Mouse (Mus musculus) stomach, embryonic 14.5 days (tissue): ENCODE results near the gene Fads3. TPM values are rescaled to one million over a fixed set of nuclear protein-coding genes. Genes with fewer than 3 reads are reported as not detected.

Experiments
- ATAC-seq: fragments of 200-750 bp; cut with Nextera tagmentation; 2 replicates; pipeline ENCODE4 v1.8.0; 2017; ENCODE audit warnings: low read depth, moderate TSS enrichment; ENCODE audit not compliant: insufficient number of reproducible peaks, insufficient read depth, low FRiP score
- H3K27ac ChIP-seq: fragments of 300-500 bp; sonication (generic); 2 replicates; pipeline ENCODE4 v1.5.1; 2014; ENCODE audit warnings: mild to moderate bottlenecking, low read length, moderate library complexity, mixed read lengths
- H3K27me3 ChIP-seq: fragments of 300-500 bp; sonication (generic); 2 replicates; pipeline ENCODE4 v1.6.1; 2014; ENCODE audit warnings: low read length, control low read depth, mixed read lengths; ENCODE audit not compliant: control insufficient read depth, insufficient read depth
- H3K36me3 ChIP-seq: fragments of 300-500 bp; sonication (generic); 2 replicates; pipeline ENCODE4 v1.6.1; 2014; ENCODE audit warnings: mild to moderate bottlenecking, control low read depth, low read length, moderate library complexity, mixed read lengths; ENCODE audit not compliant: control insufficient read depth, insufficient read depth
- H3K4me1 ChIP-seq: fragments of 300-500 bp; sonication (generic); 2 replicates; pipeline ENCODE4 v1.6.1; 2014; ENCODE audit warnings: low read length, control low read depth, mixed read lengths; ENCODE audit not compliant: control insufficient read depth, insufficient read depth
- H3K4me2 ChIP-seq: fragments of 300-500 bp; sonication (generic); replicated peaks from 2 replicates; pipeline ENCODE4 v1.6.1; 2014; ENCODE audit warnings: low read depth, low read length, control low read depth
- H3K4me3 ChIP-seq: fragments of 300-500 bp; sonication (generic); 2 replicates; pipeline ENCODE4 v1.5.1; 2014; ENCODE audit warnings: low read depth, low read length, control low read depth
- H3K9ac ChIP-seq: fragments of 300-500 bp; sonication (generic); replicated peaks from 2 replicates; pipeline ENCODE4 v1.6.1; 2014; ENCODE audit warnings: low read depth, mild to moderate bottlenecking, control low read depth, low read length, moderate library complexity, mixed read lengths
- H3K9me3 ChIP-seq: fragments of 300-500 bp; sonication (generic); 2 replicates; pipeline ENCODE4 v1.6.1; 2016; ENCODE audit warnings: low read depth, low read length, control low read depth; ENCODE audit not compliant: control insufficient read depth
- WGBS: fragments of 180-500 bp; shearing (Covaris S2); extraction: QIAGEN DNeasy Blood & Tissue Kit; methylation state at CpG from one replicate; pipeline ENCODE4 v1.1.7; 2014; 5-methylcytosine and 5-hydroxymethylcytosine counted together
- polyA plus RNA-seq: library from polyadenylated mRNA; unstranded; fragments of >200 nt; fragmentation: Nextera tagmentation; extraction: Ambion mirVana; gene quantifications from 2 replicates; pipeline ENCODE4 v1.2.1, GENCODE M21; 2014

Fads3 gene
- polyA plus RNA-seq, 1 experiment from 2014 or later = 9.1 TPM

DNA sequence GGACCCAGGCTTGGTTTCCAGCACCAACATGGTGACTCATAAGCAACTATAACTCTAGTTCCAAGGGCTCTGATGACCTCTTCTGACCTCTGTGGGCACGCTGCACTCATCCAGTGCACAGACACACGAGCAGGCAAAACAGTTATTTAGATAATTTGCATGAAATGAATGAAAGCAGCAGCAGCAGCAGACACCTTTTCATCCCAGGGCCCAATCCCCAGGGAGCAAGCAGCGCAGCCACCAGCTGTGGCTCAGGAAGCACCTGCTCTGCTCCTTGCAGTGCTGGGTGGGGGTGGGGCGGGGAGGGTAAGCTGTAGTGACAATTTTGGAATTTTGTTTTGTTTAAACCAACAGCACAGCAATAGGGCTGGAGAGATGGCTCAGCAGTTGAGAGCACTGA, 30.5 kb downstream of the Fads3 start:
- Histone ChIP-seq H3K27me3 (no peaks in the 10 kb centered on the region), H3K9me3 (0 out of 2 replicates have a peak, but pooled peaks cover 2% of the 10 kb centered on the region), H3K4me3 (no peak overlapping the region), H3K9ac (no peak overlapping the region), H3K36me3 (peaks cover 76% of the 10 kb centered on the region), H3K27ac (no peak overlapping the region), H3K4me1 (no peaks in the 10 kb centered on the region), H3K4me2 (no peak overlapping the region)
- 85% methylated on average over 4 of the region's 4 CpGs for whole genome bisulfite sequencing
- ATAC-seq = no peak

DNA sequence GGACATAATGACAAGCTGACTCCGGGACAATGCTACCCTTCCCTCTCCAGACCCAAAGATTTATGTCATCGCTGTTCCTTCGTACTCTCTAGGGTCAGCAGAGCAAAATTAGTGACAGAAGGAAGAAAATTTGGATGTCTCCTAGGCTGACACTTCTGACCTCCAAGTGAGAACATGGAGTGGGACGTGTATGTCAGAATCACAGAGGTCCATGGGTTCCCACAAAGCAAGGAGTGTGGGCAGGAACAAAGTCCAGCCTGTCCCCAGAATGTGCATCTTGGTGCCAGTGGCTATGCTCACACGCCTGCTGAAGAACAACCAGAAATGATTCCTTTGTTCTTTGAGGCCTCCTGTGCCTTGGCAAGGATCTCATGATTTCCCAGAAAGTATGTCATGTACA, 31.8 kb downstream of the Fads3 start:
- no peaks in the 10 kb centered on the region for H3K4me1 ChIP-seq

GRCm38 (mm10) chr19:10078392-10078791, 37.0 kb downstream of the Fads3 start:
- H3K36me3 ChIP-seq = peaks cover 88% of the 10 kb centered on the region

More for the DNA sequence above, 31.8 kb downstream of the Fads3 start:
- 0 out of 2 replicates have a peak, but pooled peaks cover 2% of the 10 kb centered on the region for H3K9me3 ChIP-seq
- H3K27ac ChIP-seq = no peak overlapping the region
- no peaks in the 10 kb centered on the region for H3K27me3 ChIP-seq
- H3K36me3 ChIP-seq = peaks cover 74% of the 10 kb centered on the region
- no peak overlapping the region for H3K9ac ChIP-seq
- no peak overlapping the region for H3K4me3 ChIP-seq
- WGBS = 97% methylated on average over 5 of the region's 5 CpGs
- no peak for ATAC-seq
- no peak overlapping the region for H3K4me2 ChIP-seq

GRCm38 (mm10) chr19:10080384-10080783, 39.0 kb downstream of the Fads3 start:
- ATAC-seq = no peak
- no peaks in the 10 kb centered on the region for H3K4me1 ChIP-seq
- no peaks in the 10 kb centered on the region for H3K27me3 ChIP-seq
- H3K36me3 ChIP-seq = peaks cover 80% of the 10 kb centered on the region
- 87% methylated on average over 7 of the region's 7 CpGs for WGBS
- H3K9ac ChIP-seq = no peak overlapping the region
- no peak overlapping the region for H3K4me3 ChIP-seq
- no peak overlapping the region for H3K27ac ChIP-seq
- no peak overlapping the region for H3K4me2 ChIP-seq
- no peaks in the 10 kb centered on the region for H3K9me3 ChIP-seq

More at GRCm38 (mm10) chr19:10078392-10078791, 37.0 kb downstream of the Fads3 start:
- Histone ChIP-seq H3K4me1 (no peaks in the 10 kb centered on the region), H3K9me3 (0 out of 2 replicates have a peak, but pooled peaks cover 2% of the 10 kb centered on the region), H3K4me3 (no peak overlapping the region), H3K9ac (no peak overlapping the region), H3K4me2 (no peak overlapping the region), H3K27ac (no peak overlapping the region), H3K27me3 (no peaks in the 10 kb centered on the region)
- 85% methylated on average over 6 of the region's 6 CpGs for WGBS
- no peak for ATAC-seq

DNA sequence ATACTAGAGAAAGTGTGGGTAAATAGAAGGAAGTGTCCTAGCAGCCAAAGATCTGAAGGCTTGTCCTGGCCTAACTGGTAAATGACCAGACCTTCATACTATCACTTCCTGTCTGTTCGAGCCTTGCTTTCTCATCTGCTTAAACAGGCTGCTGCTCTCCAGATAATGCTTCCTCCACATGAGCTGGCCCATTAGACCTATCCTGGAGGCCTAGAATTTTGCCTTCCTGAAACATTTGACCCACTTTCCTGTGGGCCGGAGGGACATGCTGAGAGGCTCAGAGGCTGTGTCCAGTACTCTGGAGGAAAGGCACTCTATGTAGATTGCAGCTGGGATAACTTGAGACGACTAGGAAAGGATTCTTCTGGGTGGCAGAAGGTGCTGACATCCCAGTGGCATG, 40.7 kb downstream of the Fads3 start:
- Histone ChIP-seq H3K9ac (no peak overlapping the region), H3K4me1 (no peaks in the 10 kb centered on the region), H3K36me3 (peaks cover 82% of the 10 kb centered on the region), H3K4me2 (no peak overlapping the region), H3K27me3 (no peaks in the 10 kb centered on the region), H3K27ac (no peak overlapping the region), H3K9me3 (no peaks in the 10 kb centered on the region), H3K4me3 (no peak overlapping the region)
- 84% methylated on average over 3 of the region's 3 CpGs for WGBS
- ATAC-seq = no peak

- Histone ChIP-seq H3K36me3 (peaks cover 86% of the 10 kb centered on the region), H3K4me3 (no peak overlapping the region), H3K4me2 (no peak overlapping the region), H3K27me3 (no peaks in the 10 kb centered on the region), H3K27ac (no peak overlapping the region), H3K9me3 (no peaks in the 10 kb centered on the region), H3K9ac (no peak overlapping the region), H3K4me1 (no peaks in the 10 kb centered on the region)
- ATAC-seq = no peak
- 75% methylated on average over 9 of the region's 9 CpGs for WGBS
These were observed 44.1 kb downstream of the Fads3 start for GRCm38 (mm10) chr19:10085454-10085853.

- Histone ChIP-seq H3K27ac (no peak overlapping the region), H3K4me2 (no peak overlapping the region), H3K9me3 (no peaks in the 10 kb centered on the region), H3K4me3 (no peak overlapping the region), H3K9ac (no peak overlapping the region), H3K36me3 (peaks cover 91% of the 10 kb centered on the region), H3K27me3 (no peaks in the 10 kb centered on the region), H3K4me1 (no peaks in the 10 kb centered on the region)
- WGBS = 85% methylated on average over 4 of the region's 4 CpGs
- ATAC-seq = no peak
These were observed 45.6 kb downstream of the Fads3 start for GRCm38 (mm10) chr19:10086976-10087375.

DNA sequence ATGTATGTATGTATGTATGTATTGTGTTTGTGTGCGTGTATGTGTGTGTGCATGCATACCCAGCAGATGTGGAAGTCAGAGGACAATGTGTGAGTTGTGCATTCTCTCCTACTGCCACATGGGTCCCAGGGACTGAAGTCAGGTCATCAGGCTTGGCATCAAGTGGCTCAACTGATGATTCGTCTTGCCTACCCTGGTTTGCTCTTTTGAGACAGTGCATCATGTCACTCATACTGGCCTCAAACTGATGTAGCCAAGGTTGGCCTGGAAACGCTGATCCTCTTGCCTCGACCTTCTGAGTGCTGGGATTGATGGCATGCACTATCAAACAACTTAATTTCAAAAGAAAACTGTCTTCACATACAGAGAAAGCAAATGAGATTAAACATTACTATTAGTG, 52.5 kb downstream of the Fads3 start:
- H3K9ac ChIP-seq = no peak overlapping the region
- 81% methylated on average over 4 of the region's 4 CpGs for WGBS

GRCm38 (mm10) chr19:10094695-10095094, 53.3 kb downstream of the Fads3 start:
- H3K9me3 ChIP-seq = no peaks in the 10 kb centered on the region
- WGBS = 58% methylated on average over 4 of the region's 4 CpGs
- no peak overlapping the region for H3K27ac ChIP-seq
- H3K36me3 ChIP-seq = peaks cover 29% of the 10 kb centered on the region
- no peak overlapping the region for H3K4me2 ChIP-seq
- no peaks in the 10 kb centered on the region for H3K27me3 ChIP-seq
- no peak overlapping the region for H3K4me3 ChIP-seq
- peak; percentile 72 for ATAC-seq
- H3K9ac ChIP-seq = no peak overlapping the region
- no peaks in the 10 kb centered on the region; the same call in 1 of the 2 replicates for H3K4me1 ChIP-seq

More for the DNA sequence above, 52.5 kb downstream of the Fads3 start:
- Histone ChIP-seq H3K27me3 (no peaks in the 10 kb centered on the region), H3K4me1 (no peaks in the 10 kb centered on the region; the same call in 1 of the 2 replicates), H3K9me3 (no peaks in the 10 kb centered on the region), H3K4me2 (no peak overlapping the region), H3K4me3 (no peak overlapping the region), H3K36me3 (peaks cover 37% of the 10 kb centered on the region), H3K27ac (no peak overlapping the region)
- no peak for ATAC-seq
